20 mouse cellular contexts compared by ENCODE assay signal in the genomic region with DNA sequence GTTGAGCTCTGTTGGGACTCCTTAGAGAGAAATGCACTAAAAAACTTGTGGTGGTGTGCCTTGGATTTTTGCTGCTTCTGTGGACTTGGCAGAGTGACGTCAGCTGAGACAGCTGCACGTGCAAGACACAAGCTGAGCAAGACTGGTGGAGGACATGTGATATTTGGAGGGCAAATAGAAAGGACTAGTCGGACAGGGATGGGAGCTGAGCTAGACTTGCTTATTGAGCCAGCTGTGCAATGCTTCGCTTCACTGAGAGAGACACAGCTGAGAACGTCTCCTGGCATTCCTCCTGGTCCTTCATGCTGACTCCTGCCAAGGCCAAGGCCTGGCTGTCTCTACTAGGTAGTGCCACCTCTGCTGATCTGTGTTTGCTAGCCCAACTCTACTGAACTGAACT. TPM values are rescaled to one million over a fixed set of nuclear protein-coding genes. Genes with fewer than 3 reads are reported as not detected.
DNase-seq lines count a peak whose midpoint lies in the region; ATAC-seq and TF ChIP-seq lines count a peak whose summit lies in the region.
"Had no signal": no experiment of that assay in that cellular context is flagged by ENCODE, and none has a peak within 500 bp of the region (broad histone marks: within the 10 kb centered on the region; RNA-seq: fewer than 3 reads in every experiment).

No protein-coding gene starts in this region.

- no peak for TF ChIP-seq EP300 in stomach, postnatal 0 days (optimal IDR thresholded peaks at IDR 0.05)

- no peak for TF ChIP-seq CTCF in stomach, postnatal 0 days (IDR thresholded peaks at IDR 0.05; ENCODE audit: low read depth)

- 71% methylated on average over 5 of the region's 5 CpGs for WGBS in kidney, embryonic 16.5 days
- 59% methylated on average over 5 of the region's 5 CpGs for WGBS in stomach, postnatal 0 days

- peaks cover 19% of the 10 kb centered on the region for H3K4me1 ChIP-seq in kidney, embryonic 16.5 days (ENCODE audit: insufficient read depth, low read length)
- H3K4me1 ChIP-seq in stomach, postnatal 0 days (replicated peaks; ENCODE audit: control insufficient read depth, insufficient read depth) = no peaks in the 10 kb centered on the region

- no peak for ATAC-seq in kidney, embryonic 16.5 days (ENCODE audit: low FRiP score, low TSS enrichment)
- no peak for ATAC-seq in stomach, postnatal 0 days (ENCODE audit: low FRiP score, low TSS enrichment)
- ATAC-seq: midbrain, embryonic 13.5 days; Patski had no signal

- H3K27me3 ChIP-seq in kidney, embryonic 16.5 days (ENCODE audit: insufficient read depth, low read length) = no peaks in the 10 kb centered on the region
- H3K27me3 ChIP-seq in stomach, postnatal 0 days (ENCODE audit: control insufficient read depth, insufficient read depth, low read length) = no peaks in the 10 kb centered on the region
- H3K27me3 ChIP-seq: hindbrain, embryonic 13.5 days; midbrain, embryonic 13.5 days; Patski had no signal

- no peak overlapping the region for H3K27ac ChIP-seq in kidney, embryonic 16.5 days (ENCODE audit: low read length)
- no peak overlapping the region for H3K27ac ChIP-seq in stomach, postnatal 0 days (replicated peaks)
- H3K27ac ChIP-seq: embryonic facial prominence, embryonic 10.5 days; hindbrain, embryonic 13.5 days; liver, embryonic 14.5 days; macrophage; midbrain, embryonic 13.5 days had no signal

- no peak overlapping the region for H3K9ac ChIP-seq in kidney, embryonic 16.5 days (replicated peaks; ENCODE audit: low read length)
- H3K9ac ChIP-seq in stomach, postnatal 0 days (ENCODE audit: low read length) = no peak overlapping the region
- H3K9ac ChIP-seq: hindbrain, embryonic 13.5 days; liver, embryonic 14.5 days; midbrain, embryonic 13.5 days had no signal

- DNase-seq in adrenal gland, postnatal 10 days = peak; percentile 18
- DNase-seq in adrenal gland, postnatal 25 days = no peak
- peak; percentile 44 for DNase-seq in kidney, adult 18-20 months
- peak; percentile 25 to 49 for DNase-seq in gastrocnemius, adult 8-10 months (ENCODE audit: low spot score in 2 of 2)
- DNase-seq in kidney, postnatal 10 days = peak; percentile 16
- no peak for DNase-seq in stomach, postnatal 0 days (ENCODE audit: low spot score)
- no peak for DNase-seq in spleen, postnatal 14 days (ENCODE audit: low spot score in 2 of 2)
- DNase-seq: adrenal gland, postnatal 36 days; cerebellum, adult 11-12 months; cerebellum, postnatal 36 days; heart, postnatal 14 days; thymus, postnatal 14 days had no signal

- no peak overlapping the region for H3K4me2 ChIP-seq in kidney, embryonic 16.5 days (replicated peaks; ENCODE audit: low read depth, low read length)
- no peak overlapping the region for H3K4me2 ChIP-seq in stomach, postnatal 0 days (replicated peaks; ENCODE audit: low read depth)
- H3K4me2 ChIP-seq: heart, embryonic 11.5 days; hindbrain, embryonic 13.5 days; midbrain, embryonic 13.5 days had no signal

- H3K36me3 ChIP-seq in kidney, embryonic 16.5 days (ENCODE audit: insufficient read depth, low read length) = no peaks in the 10 kb centered on the region
- H3K36me3 ChIP-seq in stomach, postnatal 0 days (ENCODE audit: control insufficient read depth, insufficient read depth, low read length) = no peaks in the 10 kb centered on the region
- H3K36me3 ChIP-seq: hindbrain, embryonic 13.5 days; midbrain, embryonic 13.5 days had no signal

- no peak overlapping the region for H3K4me3 ChIP-seq in kidney, embryonic 16.5 days (ENCODE audit: low read length)
- no peak overlapping the region for H3K4me3 ChIP-seq in stomach, postnatal 0 days (ENCODE audit: low read depth, low read length)
- H3K4me3 ChIP-seq: embryonic facial prominence, embryonic 10.5 days; hindbrain, embryonic 13.5 days; midbrain, embryonic 13.5 days had no signal

- no peaks in the 10 kb centered on the region for H3K9me3 ChIP-seq in kidney, embryonic 16.5 days (ENCODE audit: low read length)
- H3K9me3 ChIP-seq in stomach, postnatal 0 days (ENCODE audit: control insufficient read depth, low read length) = no peaks in the 10 kb centered on the region
- H3K9me3 ChIP-seq: embryonic facial prominence, embryonic 10.5 days; hindbrain, embryonic 13.5 days; midbrain, embryonic 13.5 days had no signal

RNA-seq across cellular contexts. Expression of a gene that starts 10.8 kb away (rescaled TPM):
- 10 to 100 TPM; 25.5 to 31.6 TPM for total RNA-seq in adrenal gland, postnatal 10 days (2021)
- total RNA-seq in adrenal gland, postnatal 25 days (2021) = 38.4 and 46.1 TPM in 2 replicates
- 4.1 and 4.4 TPM in 2 replicates for polyA plus RNA-seq in kidney, embryonic 16.5 days (2015; fragmentation: Nextera tagmentation; extraction: Ambion mirVana)
- 10 to 100 TPM; 13.0 to 18.4 (median 16.1) TPM for total RNA-seq in gastrocnemius, adult 8-10 months (2022)
- polyA plus RNA-seq in stomach, postnatal 0 days (2015; fragmentation: Nextera tagmentation; extraction: Ambion mirVana) = 4.5 and 5.2 TPM in 2 replicates

Comparison
In these comparisons a context has a peak if more than half of its experiments do, and no peak if none do; other contexts are left out.
1. DNase-seq: peak in adrenal gland, postnatal 10 days (single experiment), kidney, adult 18-20 months (single experiment), gastrocnemius, adult 8-10 months (2 of 2) and kidney, postnatal 10 days (single experiment); none in adrenal gland, postnatal 25 days (single experiment), stomach, postnatal 0 days (single experiment) and spleen, postnatal 14 days (0 of 2).